Mouse (Mus musculus): Measurements from ENCODE around the gene Brsk1.

Brsk1 gene

GRCm38 (mm10) chr7:4690387-4690786, at the start of gene Brsk1:
TSS of gene Brsk1 (plus strand) at chr7:4690604.
- DNase-seq (ENCODE audit: low read depth, low spot score): no peak

- DNase-seq (ENCODE audit: low read depth, low spot score): no peak
Observed at GRCm38 (mm10) chr7:4641155-4641554, 49.2 kb upstream of the Brsk1 start.

DNA sequence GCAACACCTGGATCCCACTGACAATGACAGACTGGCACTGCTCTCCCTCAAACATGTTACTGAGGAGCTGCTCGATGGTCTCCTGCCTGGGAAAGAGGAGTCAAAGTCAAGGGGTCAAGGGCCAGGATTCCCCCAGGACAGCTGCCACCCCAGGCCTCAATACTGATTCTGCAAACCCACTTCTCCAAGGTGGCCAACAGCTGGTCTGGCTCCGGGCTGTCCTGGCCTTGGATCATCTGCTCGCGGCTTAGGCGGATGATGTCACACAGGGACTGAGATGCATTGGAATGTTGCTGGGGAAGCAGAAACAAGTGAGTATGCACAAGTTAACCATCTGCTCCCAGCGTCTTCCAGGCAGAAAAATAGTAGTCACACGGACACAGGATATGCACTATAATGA, 48.4 kb upstream of the Brsk1 start:
- DNase-seq (ENCODE audit: low read depth, low spot score): no peak

- no peak for DNase-seq (ENCODE audit: low read depth, low spot score)
Observed at GRCm38 (mm10) chr7:4643225-4643624, 47.2 kb upstream of the Brsk1 start.

DNA sequence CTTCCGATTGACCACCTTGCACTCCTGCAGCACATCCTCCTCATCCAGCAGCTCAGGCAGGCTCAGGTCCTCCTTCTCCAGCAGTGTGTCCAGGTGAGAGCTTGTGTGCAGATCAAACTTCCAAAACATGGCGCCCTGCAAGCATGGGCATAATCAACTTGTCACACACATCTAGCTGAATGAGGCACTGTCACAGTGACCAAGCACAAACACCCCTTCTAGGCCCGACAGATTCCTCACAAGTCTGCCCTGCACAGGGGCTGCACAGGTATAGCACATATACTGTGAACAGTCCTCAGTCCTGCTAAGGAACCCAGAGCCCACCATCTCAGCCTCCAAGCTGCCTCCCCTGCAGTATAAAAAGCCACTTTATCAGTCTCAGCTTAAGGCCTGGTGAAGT, 43.6 kb upstream of the Brsk1 start:
- no peak for DNase-seq (ENCODE audit: low read depth, low spot score)

- DNase-seq (ENCODE audit: low read depth, low spot score): no peak
Observed at GRCm38 (mm10) chr7:4647291-4647690, 43.1 kb upstream of the Brsk1 start.

DNA sequence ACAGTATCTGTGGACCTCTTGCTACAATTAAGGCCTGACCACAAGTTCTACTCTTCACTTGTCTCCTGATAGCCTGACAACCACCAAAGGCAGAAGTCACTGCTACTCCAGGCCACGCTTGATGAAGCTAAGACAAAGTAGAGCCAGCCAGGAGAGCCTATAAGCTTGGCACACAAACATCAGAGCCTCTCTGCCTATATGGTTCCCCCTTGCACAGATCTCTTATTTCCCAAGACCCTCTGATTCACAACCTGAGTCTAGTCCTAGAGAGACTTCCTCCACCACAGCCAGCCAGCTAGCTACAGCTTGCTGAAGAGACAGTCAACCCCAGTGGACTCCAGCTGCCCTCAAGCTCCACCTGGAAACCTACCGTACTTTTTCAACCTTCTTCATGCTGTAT, 42.4 kb upstream of the Brsk1 start:
- no peak for DNase-seq (ENCODE audit: low read depth, low spot score)

DNA sequence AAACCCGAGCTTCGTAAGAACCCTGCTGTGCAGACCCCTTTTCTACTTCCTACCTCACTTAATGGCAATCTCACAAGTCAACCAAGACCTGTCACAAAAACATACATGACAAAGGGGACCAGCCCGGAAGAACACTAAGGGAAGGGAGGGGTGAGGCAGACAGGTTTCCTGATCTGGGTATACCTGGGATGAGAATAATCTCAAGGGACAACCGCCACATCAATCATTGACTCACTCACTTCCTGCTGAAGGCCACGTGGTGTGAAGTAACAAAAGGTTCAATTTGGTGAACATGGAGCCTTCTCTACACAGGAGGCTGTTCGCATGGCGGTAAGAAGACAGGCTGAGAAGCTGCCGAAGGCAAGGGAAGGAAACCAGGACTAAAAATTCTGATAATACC, 38.8 kb upstream of the Brsk1 start:
- no peak for DNase-seq (ENCODE audit: low read depth, low spot score)

DNA sequence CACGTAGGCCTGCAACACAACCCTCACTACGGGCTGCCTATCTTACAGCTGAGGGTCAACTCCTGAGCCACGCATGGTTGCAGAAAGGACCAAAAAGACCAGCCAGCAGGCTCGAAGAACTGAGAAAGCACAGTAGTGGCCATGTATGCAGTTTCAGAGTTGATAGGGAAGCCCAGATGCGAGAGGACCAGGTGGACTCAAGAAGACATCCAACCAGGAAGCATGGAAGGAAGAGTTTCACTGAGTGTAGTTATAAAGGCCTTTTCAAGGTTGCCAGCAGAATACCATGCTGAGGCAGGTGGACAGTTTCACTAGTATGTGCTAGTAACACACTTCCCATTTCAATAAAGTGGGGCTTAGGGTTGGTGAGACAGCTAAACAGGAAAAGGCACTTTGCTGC, 37.7 kb upstream of the Brsk1 start:
- no peak for DNase-seq (ENCODE audit: low read depth, low spot score)

- DNase-seq (ENCODE audit: low read depth, low spot score): no peak
Observed at GRCm38 (mm10) chr7:4653351-4653750, 37.1 kb upstream of the Brsk1 start.

DNA sequence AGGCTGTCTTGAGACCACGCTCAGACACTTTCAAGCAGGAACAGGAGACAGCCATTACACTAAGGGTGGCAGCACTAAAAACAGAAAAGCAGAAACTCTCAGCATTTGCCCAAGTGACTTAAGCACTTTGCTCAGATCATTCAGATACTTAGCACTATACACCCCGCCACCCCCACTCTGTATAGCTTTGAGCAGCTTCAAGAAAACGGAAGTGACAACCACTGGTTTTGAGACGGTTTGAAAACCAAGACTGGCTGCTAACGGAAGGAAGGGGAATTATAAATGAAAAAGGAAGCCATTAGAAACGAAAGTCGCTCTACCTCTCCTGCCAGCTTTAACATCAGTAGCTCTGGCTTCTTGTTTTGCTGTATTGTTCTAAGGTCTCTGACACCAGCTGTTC, 36.6 kb upstream of the Brsk1 start:
- no peak for DNase-seq (ENCODE audit: low read depth, low spot score)

DNA sequence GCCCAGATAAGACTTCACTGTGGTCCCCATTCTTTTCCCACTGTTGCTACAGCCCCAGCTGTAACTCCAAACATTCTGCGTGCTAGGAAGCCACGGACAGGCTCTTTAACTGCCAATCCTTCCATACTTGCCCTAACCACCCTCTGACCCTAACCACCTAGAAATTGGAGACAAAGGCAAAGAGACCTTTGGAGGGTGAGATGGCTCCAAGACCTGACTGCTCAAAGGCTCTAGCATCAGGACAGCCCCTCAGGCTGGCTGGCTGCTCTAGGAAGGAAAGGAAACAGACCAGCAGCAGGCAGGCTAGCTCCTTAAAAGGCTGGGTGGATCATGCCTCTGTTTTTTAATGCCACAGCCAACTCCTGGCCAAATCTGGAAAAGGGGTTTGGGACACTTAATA, 36.2 kb upstream of the Brsk1 start:
- no peak for DNase-seq (ENCODE audit: low read depth, low spot score)

DNA sequence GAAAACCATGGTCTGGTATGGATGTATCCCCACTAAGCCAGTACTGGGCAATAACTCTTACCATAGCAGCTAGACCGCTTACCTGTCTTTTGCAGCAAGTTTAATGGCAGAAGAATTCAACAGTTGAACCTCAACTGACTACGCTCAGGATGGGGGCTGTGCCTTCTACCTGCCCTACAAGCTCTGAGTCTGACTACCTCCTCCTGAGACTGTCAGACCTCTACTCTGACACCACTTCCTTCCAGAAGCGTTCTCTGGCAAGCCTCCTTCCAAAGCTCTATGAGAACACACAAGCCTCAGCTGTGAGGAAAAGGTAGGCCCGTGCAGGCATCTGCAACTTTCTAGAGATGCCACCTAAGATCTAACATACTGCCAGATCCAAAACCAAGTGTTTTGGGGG, 35.0 kb upstream of the Brsk1 start:
- no peak for DNase-seq (ENCODE audit: low read depth, low spot score)

DNA sequence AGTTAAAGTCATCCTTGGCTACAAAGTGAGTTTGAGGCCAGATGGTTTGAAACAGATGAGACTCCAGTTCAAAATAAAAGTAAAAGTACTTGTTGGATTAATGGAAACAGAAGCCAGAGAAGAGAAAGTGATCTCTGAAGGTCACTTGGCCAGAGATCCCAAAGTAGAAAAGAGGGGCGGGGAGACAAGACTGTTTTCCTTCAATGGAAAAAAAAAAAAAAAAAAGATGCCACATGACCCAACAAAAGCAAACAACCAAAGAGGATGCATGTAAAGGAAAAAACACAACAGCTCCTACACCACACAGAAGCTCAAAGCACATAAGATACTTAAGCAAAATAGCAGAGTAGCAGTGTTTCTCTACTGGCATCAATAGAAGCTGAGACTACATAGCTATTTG, 34.5 kb upstream of the Brsk1 start:
- DNase-seq (ENCODE audit: low read depth, low spot score): no peak

DNA sequence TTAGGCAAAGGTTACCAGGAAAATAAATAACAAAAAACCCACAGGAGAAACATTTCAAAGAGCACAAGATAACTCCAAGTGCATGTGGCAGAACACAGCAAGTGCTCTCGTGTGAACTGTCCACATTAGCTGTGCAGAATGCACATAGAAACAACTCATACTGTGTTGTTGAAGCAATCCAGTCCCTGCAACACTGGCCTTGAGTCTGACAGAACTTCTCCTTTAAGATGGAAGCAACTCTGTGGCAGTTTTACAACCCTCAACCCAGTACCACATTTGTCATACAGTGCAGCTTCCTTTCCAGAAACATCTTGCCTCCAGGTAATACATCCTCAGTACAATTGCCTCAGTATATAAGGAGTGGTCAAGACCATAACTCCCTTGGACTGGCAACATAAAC, 33.6 kb upstream of the Brsk1 start:
- no peak for DNase-seq (ENCODE audit: low read depth, low spot score)

DNA sequence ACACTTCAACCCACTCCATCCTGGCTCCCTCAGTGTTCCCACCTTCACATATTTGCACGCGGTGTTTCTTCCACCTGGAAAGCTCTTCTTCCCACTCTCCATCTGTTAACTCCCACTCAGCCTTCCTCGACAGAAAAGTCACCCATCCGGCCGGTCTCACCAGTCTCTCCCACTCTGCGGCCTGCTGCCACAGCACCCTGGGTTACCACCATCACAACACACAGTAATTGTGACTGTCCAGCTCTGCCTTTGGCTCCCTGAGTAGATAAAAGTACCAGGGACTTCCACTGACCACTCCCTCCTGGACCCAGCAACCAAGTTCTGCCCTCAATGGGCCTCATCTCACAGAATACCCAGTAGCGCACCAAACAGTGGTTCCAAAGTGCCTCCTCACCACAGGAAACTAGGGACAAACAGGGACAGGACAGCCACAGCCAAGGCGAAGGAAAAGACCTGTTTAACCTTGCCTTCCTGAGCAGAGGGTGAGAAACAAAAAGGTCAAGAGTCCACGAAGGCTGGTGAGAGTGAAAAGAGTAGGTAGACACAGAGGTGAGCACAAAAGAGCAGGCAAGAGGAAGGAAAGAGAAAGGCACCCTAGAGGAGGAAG, 32.8 kb upstream of the Brsk1 start:
- no peak for DNase-seq (ENCODE audit: low read depth, low spot score)

- no peak for DNase-seq (ENCODE audit: low read depth, low spot score)
Observed at GRCm38 (mm10) chr7:4658128-4658907, 32.1 kb upstream of the Brsk1 start.

- DNase-seq (ENCODE audit: low read depth, low spot score): peak; percentile 90
Observed at GRCm38 (mm10) chr7:4658912-4659551, 31.4 kb upstream of the Brsk1 start, which contains the start of gene Ppp6r1. TSS of gene Ppp6r1 (minus strand) at chr7:4659019.

- no peak for DNase-seq (ENCODE audit: low read depth, low spot score)
Observed at GRCm38 (mm10) chr7:4659911-4660443, 30.4 kb upstream of the Brsk1 start.

- no peak for DNase-seq (ENCODE audit: low read depth, low spot score)
Observed at GRCm38 (mm10) chr7:4663179-4663578, 27.2 kb upstream of the Brsk1 start.

GRCm38 (mm10) chr7:4663742-4664141, 26.7 kb upstream of the Brsk1 start:
- DNase-seq (ENCODE audit: low read depth, low spot score): no peak

GRCm38 (mm10) chr7:4666871-4667270, 23.5 kb upstream of the Brsk1 start:
- DNase-seq (ENCODE audit: low read depth, low spot score): no peak

GRCm38 (mm10) chr7:4668506-4668905, 21.9 kb upstream of the Brsk1 start:
- no peak for DNase-seq (ENCODE audit: low read depth, low spot score)
